Mouse (Mus musculus) forebrain, embryonic 10.5 days (tissue): ENCODE results near the gene Pla1a. TPM values are rescaled to one million over a fixed set of nuclear protein-coding genes. Genes with fewer than 3 reads are reported as not detected.
A peak's percentile ranks its signal among the peaks of the same experiment; 100 is the strongest.

Source experiments
- DNase-seq: peaks from one replicate; pipeline ENCODE4 v3.0.0-alpha.2; 2017; ENCODE audit warnings: low spot score; ENCODE audit errors: extremely low spot score
- H3K27ac ChIP-seq: fragments of 300-500 bp; sonication (generic); 2 replicates; pipeline ENCODE4 v1.5.1; 2016; ENCODE audit warnings: mild to moderate bottlenecking
- H3K27me3 ChIP-seq: fragments of 300-500 bp; sonication (generic); 2 replicates; pipeline ENCODE4 v1.6.1; 2016; ENCODE audit warnings: mild to moderate bottlenecking; ENCODE audit not compliant: poor library complexity, severe bottlenecking
- H3K36me3 ChIP-seq: fragments of 300-500 bp; sonication (generic); replicated peaks from 2 replicates; pipeline ENCODE4 v1.6.1; 2016; ENCODE audit warnings: mild to moderate bottlenecking, moderate library complexity
- H3K4me1 ChIP-seq: fragments of 300-500 bp; sonication (generic); 2 replicates; pipeline ENCODE4 v1.6.1; 2016
- H3K4me3 ChIP-seq: fragments of 300-500 bp; sonication (generic); 2 replicates; pipeline ENCODE4 v1.5.1; 2016; ENCODE audit warnings: mild to moderate bottlenecking, moderate library complexity
- H3K9me3 ChIP-seq: fragments of 300-500 bp; sonication (generic); 2 replicates; pipeline ENCODE4 v1.6.1; 2016; ENCODE audit warnings: mild to moderate bottlenecking, moderate library complexity
- WGBS: fragments of 180-500 bp; shearing (Covaris S2); methylation state at CpG from one replicate; pipeline ENCODE4 v1.1.7; 2016; 5-methylcytosine and 5-hydroxymethylcytosine counted together
- polyA plus RNA-seq: library from polyadenylated mRNA; unstranded; fragments of >200 nt; fragmentation: Nextera tagmentation; extraction: Ambion mirVana; gene quantifications from 2 replicates; pipeline ENCODE4 v1.2.1, GENCODE M21; 2016

Gene Pla1a
- polyA plus RNA-seq, 1 experiment from 2014 or later = not detected

- no peak overlapping the region for H3K27ac ChIP-seq
- H3K4me1 ChIP-seq = peaks cover 13% of the 10 kb centered on the region
- no peaks in the 10 kb centered on the region for H3K9me3 ChIP-seq
- peaks cover 48% of the 10 kb centered on the region for H3K36me3 ChIP-seq
- 88% methylated on average over 7 of the region's 7 CpGs for WGBS
- DNase-seq = no peak
- no peak overlapping the region for H3K4me3 ChIP-seq
- no peaks in the 10 kb centered on the region for H3K27me3 ChIP-seq
Measured at GRCm38 (mm10) chr16:38352031-38352430, 80.9 kb downstream of the Pla1a start.

GRCm38 (mm10) chr16:38350939-38351338 lies 82.0 kb downstream of the Pla1a start:
- H3K36me3 ChIP-seq = peaks cover 45% of the 10 kb centered on the region
- no peak overlapping the region for H3K27ac ChIP-seq
- H3K9me3 ChIP-seq = no peaks in the 10 kb centered on the region
- no peaks in the 10 kb centered on the region for H3K27me3 ChIP-seq
- no peak for DNase-seq
- H3K4me1 ChIP-seq = peaks cover 17% of the 10 kb centered on the region
- H3K4me3 ChIP-seq = no peak overlapping the region
- 89% methylated on average over 6 of the region's 6 CpGs for WGBS

- DNase-seq = no peak
Measured at GRCm38 (mm10) chr16:38350361-38350855, 82.5 kb downstream of the Pla1a start.

GRCm38 (mm10) chr16:38349881-38350280 lies 83.1 kb downstream of the Pla1a start:
- Histone ChIP-seq H3K27ac (no peak overlapping the region), H3K4me3 (no peak overlapping the region), H3K9me3 (no peaks in the 10 kb centered on the region), H3K4me1 (peaks cover 17% of the 10 kb centered on the region), H3K36me3 (peaks cover 45% of the 10 kb centered on the region), H3K27me3 (no peaks in the 10 kb centered on the region)
- no peak for DNase-seq
- 90% methylated on average over 2 of the region's 2 CpGs for WGBS

More at GRCm38 (mm10) chr16:38350361-38350855, 82.5 kb downstream of the Pla1a start:
- Histone ChIP-seq H3K9me3 (no peaks in the 10 kb centered on the region), H3K4me1 (peaks cover 17% of the 10 kb centered on the region), H3K27me3 (no peaks in the 10 kb centered on the region), H3K27ac (no peak overlapping the region), H3K36me3 (peaks cover 45% of the 10 kb centered on the region), H3K4me3 (no peak overlapping the region)
- 89% methylated on average over 7 of the region's 7 CpGs for WGBS

GRCm38 (mm10) chr16:38348217-38348761 lies 84.7 kb downstream of the Pla1a start:
- no peak overlapping the region for H3K27ac ChIP-seq
- H3K9me3 ChIP-seq = no peaks in the 10 kb centered on the region
- no peak overlapping the region for H3K4me3 ChIP-seq
- DNase-seq = no peak
- no peaks in the 10 kb centered on the region for H3K27me3 ChIP-seq
- WGBS = 94% methylated on average over 9 of the region's 9 CpGs
- peaks cover 17% of the 10 kb centered on the region for H3K4me1 ChIP-seq
- H3K36me3 ChIP-seq = peaks cover 41% of the 10 kb centered on the region

GRCm38 (mm10) chr16:38347588-38347987 lies 85.4 kb downstream of the Pla1a start:
- no peaks in the 10 kb centered on the region for H3K27me3 ChIP-seq
- peak overlapping the region; percentile 72 for H3K4me3 ChIP-seq
- H3K9me3 ChIP-seq = no peaks in the 10 kb centered on the region
- no peak for DNase-seq
- peaks cover 17% of the 10 kb centered on the region for H3K4me1 ChIP-seq
- H3K27ac ChIP-seq = peak overlapping the region; percentile 93
- 60% methylated on average over 6 of the region's 6 CpGs for whole genome bisulfite sequencing
- H3K36me3 ChIP-seq = peaks cover 38% of the 10 kb centered on the region

GRCm38 (mm10) chr16:38346529-38347325 lies 86.2 kb downstream of the Pla1a start, which contains the start of the genes Cox17 and Gm21987:
Gene Cox17 (plus strand): TSS chr16:38346991.
Gene Gm21987 (plus strand): TSS chr16:38347040.
- H3K9me3 ChIP-seq = no peaks in the 10 kb centered on the region
- no peaks in the 10 kb centered on the region for H3K27me3 ChIP-seq
- peak; percentile 88 for DNase-seq
- H3K27ac ChIP-seq = peak within 1 kb of the TSS; percentile 93
- peaks cover 25% of the 10 kb centered on the region for H3K4me1 ChIP-seq
- peak within 1 kb of the TSS; percentile 72 for H3K4me3 ChIP-seq
- H3K36me3 ChIP-seq = peaks cover 29% of the 10 kb centered on the region
- WGBS = 3% methylated on average over 35 of the region's 35 CpGs

Other genes starting within 250 kb of the Pla1a start
- gene Nr1i2, start 138.3 kb downstream of the Pla1a start, polyA plus RNA-seq = not detected in 2 replicates
- gene Maats1, start 91.0 kb downstream of the Pla1a start, polyA plus RNA-seq = 0.31 and 0.36 TPM in 2 replicates
- gene Cox17, start 86.2 kb downstream of the Pla1a start, polyA plus RNA-seq = 134 TPM in 2 replicates
- gene Gm21987, start 86.1 kb downstream of the Pla1a start, polyA plus RNA-seq = not detected in 2 replicates
- 0.63 and 0.73 TPM in 2 replicates for gene Popdc2, start 70.9 kb downstream of the Pla1a start, polyA plus RNA-seq
- 149 and 153 TPM in 2 replicates for gene Adprh, start 19.6 kb upstream of the Pla1a start, polyA plus RNA-seq
- 0.32 and 0.61 TPM in 2 replicates for gene Cd80, start 22.4 kb upstream of the Pla1a start, polyA plus RNA-seq
- gene Timmdc1, start 89.5 kb upstream of the Pla1a start, polyA plus RNA-seq = 33.1 and 36.7 TPM in 2 replicates
- 69.8 and 72.2 TPM in 2 replicates for gene Poglut1, start 117.1 kb upstream of the Pla1a start, polyA plus RNA-seq
- 75.5 and 86.3 TPM in 2 replicates for gene Tmem39a, start 125.6 kb upstream of the Pla1a start, polyA plus RNA-seq